Mouse (Mus musculus) MEL (cell line): ENCODE data around the gene Gchfr. TPM values are rescaled to one million over a fixed set of nuclear protein-coding genes. Genes with fewer than 3 reads are reported as not detected.

Source experiments
- DNase-seq: peaks from one replicate; pipeline ENCODE4 v3.0.0; 2011; ENCODE audit warnings: low read depth, low spot score
- H3K27ac ChIP-seq: 2 replicates; pipeline ENCODE4 v1.5.1; 2012; ENCODE audit warnings: low read depth, mild to moderate bottlenecking, control low read depth, low read length, moderate library complexity; ENCODE audit not compliant: control insufficient read depth
- H3K27me3 ChIP-seq, 2 experiments: fragments of 150-350 bp in 1 of 2; sonication (generic) in 1 of 2; 2 replicates each; pipeline ENCODE4 v1.6.1; 2012; ENCODE audit warnings: low read length in 2 of 2, mild to moderate bottlenecking in 2 of 2, improper control_type of control experiment in 1 of 2, moderate library complexity in 1 of 2; ENCODE audit not compliant: insufficient read depth in 2 of 2, control insufficient read depth in 1 of 2
- H3K36me3 ChIP-seq, 2 experiments: 2 replicates each; pipeline ENCODE4 v1.6.1; 2012 to 2014; ENCODE audit warnings: low read length in 2 of 2, improper control_type of control experiment in 1 of 2, inconsistent platforms in 1 of 2, mild to moderate bottlenecking in 1 of 2; ENCODE audit not compliant: insufficient read depth in 2 of 2, control insufficient read depth in 1 of 2
- H3K4me1 ChIP-seq, 2 experiments: fragments of 150-350 bp in 1 of 2; sonication (generic) in 1 of 2; 2 replicates each; pipeline ENCODE4 v1.6.1; 2012; ENCODE audit warnings: low read length in 2 of 2, improper control_type of control experiment in 1 of 2, mild to moderate bottlenecking in 1 of 2; ENCODE audit not compliant: insufficient read depth in 2 of 2, control insufficient read depth in 1 of 2
- H3K4me3 ChIP-seq, 2 experiments: fragments of 150-350 bp in 1 of 2; sonication (generic) in 1 of 2; 2 replicates each; pipeline ENCODE4 v1.5.1; 2012; ENCODE audit warnings: low read depth in 2 of 2, low read length in 2 of 2, mild to moderate bottlenecking in 2 of 2, moderate library complexity in 2 of 2, control low read depth in 1 of 2, improper control_type of control experiment in 1 of 2; ENCODE audit not compliant: control insufficient read depth in 1 of 2, insufficient read depth in 1 of 2
- H3K79me2 ChIP-seq: 2 replicates; pipeline ENCODE4 v1.6.1; 2012; ENCODE audit warnings: mild to moderate bottlenecking, low read length, moderate library complexity; ENCODE audit not compliant: control insufficient read depth, poor library complexity, insufficient read depth
- H3K9ac ChIP-seq: 2 replicates; pipeline ENCODE4 v1.6.1; 2012; ENCODE audit warnings: low read depth, mild to moderate bottlenecking, control low read depth, low read length, moderate library complexity; ENCODE audit not compliant: control insufficient read depth, poor library complexity, severe bottlenecking
- H3K9me3 ChIP-seq: fragments of 150-350 bp; sonication (generic); replicated peaks from 2 replicates; pipeline ENCODE4 v1.6.1; 2012; ENCODE audit warnings: mild to moderate bottlenecking, low read length, improper control_type of control experiment, moderate library complexity; ENCODE audit not compliant: insufficient read depth
- CHD1 ChIP-seq: IDR thresholded peaks from 2 replicates; pipeline ENCODE4 v1.6.1; 2012; ENCODE audit warnings: low read depth, mild to moderate bottlenecking, inconsistent platforms, low read length, improper control_type of control experiment
- CHD2 ChIP-seq: IDR thresholded peaks from 2 replicates; pipeline ENCODE4 v1.6.1; 2011; ENCODE audit warnings: low read length, improper control_type of control experiment
- CTCF ChIP-seq, 3 experiments: IDR thresholded peaks in 2 of 3; conservative IDR thresholded peaks in 1 of 3; 2 replicates each; pipeline ENCODE4 v1.5.1; 2011 to 2012; ENCODE audit warnings: low read length in 3 of 3, low read depth in 2 of 3, mild to moderate bottlenecking in 2 of 3, improper control_type of control experiment in 1 of 3, inconsistent platforms in 1 of 3, mixed read lengths in 1 of 3, moderate library complexity in 1 of 3; ENCODE audit not compliant: control insufficient read depth in 1 of 3, insufficient read depth in 1 of 3, poor library complexity in 1 of 3, severe bottlenecking in 1 of 3
- E2F4 ChIP-seq: IDR thresholded peaks from 2 replicates; pipeline ENCODE4 v1.6.1; 2011; ENCODE audit warnings: low read depth, low read length, improper control_type of control experiment, borderline replicate concordance
- ELF1 ChIP-seq: IDR thresholded peaks from 2 replicates; pipeline ENCODE4 v1.6.1; 2014; ENCODE audit warnings: low read depth, mild to moderate bottlenecking, inconsistent platforms, low read length, improper control_type of control experiment, moderate library complexity
- EP300 ChIP-seq, 2 experiments: IDR thresholded peaks; 2 replicates each; pipeline ENCODE4 v1.6.1; 2011; ENCODE audit warnings: improper control_type of control experiment in 2 of 2, low read length in 2 of 2, low read depth in 1 of 2, mild to moderate bottlenecking in 1 of 2
- GABPA ChIP-seq: IDR thresholded peaks from 2 replicates; pipeline ENCODE4 v1.6.1; 2012; ENCODE audit warnings: low read depth, mild to moderate bottlenecking, inconsistent platforms, low read length, improper control_type of control experiment, moderate library complexity
- GATA1 ChIP-seq: IDR thresholded peaks from 2 replicates; pipeline ENCODE4 v1.6.1; 2011; ENCODE audit warnings: low read depth, low read length, improper control_type of control experiment
- HCFC1 ChIP-seq: IDR thresholded peaks from 2 replicates; pipeline ENCODE4 v1.6.1; 2012; ENCODE audit warnings: low read depth, mild to moderate bottlenecking, inconsistent platforms, low read length, improper control_type of control experiment, moderate library complexity
- JUND ChIP-seq: IDR thresholded peaks from 2 replicates; pipeline ENCODE4 v1.6.1; 2011; ENCODE audit warnings: low read depth, mild to moderate bottlenecking, improper control_type of control experiment, low read length
- MAFK ChIP-seq: IDR thresholded peaks from 2 replicates; pipeline ENCODE4 v1.6.1; 2011; ENCODE audit warnings: low read depth, mild to moderate bottlenecking, low read length, improper control_type of control experiment, borderline replicate concordance
- MAZ ChIP-seq: IDR thresholded peaks from 2 replicates; pipeline ENCODE4 v1.6.1; 2012; ENCODE audit warnings: low read depth, mild to moderate bottlenecking, inconsistent platforms, low read length, improper control_type of control experiment
- MXI1 ChIP-seq: IDR thresholded peaks from 2 replicates; pipeline ENCODE4 v1.6.1; 2011; ENCODE audit warnings: mild to moderate bottlenecking, low read depth, low read length, improper control_type of control experiment
- MYB ChIP-seq: IDR thresholded peaks from 2 replicates; pipeline ENCODE4 v1.6.1; 2011; ENCODE audit warnings: mild to moderate bottlenecking, low read depth, low read length, improper control_type of control experiment
- MYC ChIP-seq: IDR thresholded peaks from 2 replicates; pipeline ENCODE4 v1.6.1; 2011; ENCODE audit warnings: low read depth, mild to moderate bottlenecking, low read length, improper control_type of control experiment, moderate library complexity
- NELFE ChIP-seq: IDR thresholded peaks from 2 replicates; pipeline ENCODE4 v1.6.1; 2011; ENCODE audit warnings: low read depth, low read length, improper control_type of control experiment
- NRF1 ChIP-seq: IDR thresholded peaks from 2 replicates; pipeline ENCODE4 v1.6.1; 2014; ENCODE audit warnings: low read depth, mild to moderate bottlenecking, inconsistent platforms, low read length, improper control_type of control experiment, moderate library complexity; ENCODE audit not compliant: poor library complexity, insufficient read depth, severe bottlenecking
- POLR2AphosphoS2 ChIP-seq: IDR thresholded peaks from 2 replicates; pipeline ENCODE4 v1.6.1; 2011; ENCODE audit warnings: low read length, improper control_type of control experiment
- POLR2AphosphoS5 ChIP-seq: IDR thresholded peaks from 2 replicates; pipeline ENCODE4 v1.6.1; 2012; ENCODE audit warnings: low read depth, borderline replicate concordance, mild to moderate bottlenecking, inconsistent platforms, low read length, moderate library complexity, mixed read lengths
- RCOR1 ChIP-seq: IDR thresholded peaks from 2 replicates; pipeline ENCODE4 v1.6.1; 2012; ENCODE audit warnings: low read depth, mild to moderate bottlenecking, inconsistent platforms, low read length, improper control_type of control experiment
- SIN3A ChIP-seq: IDR thresholded peaks from 2 replicates; pipeline ENCODE4 v1.6.1; 2012; ENCODE audit warnings: low read length, improper control_type of control experiment, inconsistent platforms
- SMC3 ChIP-seq: IDR thresholded peaks from 2 replicates; pipeline ENCODE4 v1.6.1; 2011; ENCODE audit warnings: low read depth, low read length, improper control_type of control experiment
- TAL1 ChIP-seq: IDR thresholded peaks from 2 replicates; pipeline ENCODE4 v1.6.1; 2012; ENCODE audit warnings: mild to moderate bottlenecking, inconsistent platforms, low read length, moderate library complexity, mixed read lengths
- TCF12 ChIP-seq: IDR thresholded peaks from 2 replicates; pipeline ENCODE4 v1.6.1; 2014; ENCODE audit warnings: low read depth, mild to moderate bottlenecking, inconsistent platforms, low read length, improper control_type of control experiment, moderate library complexity
- ZC3H11A ChIP-seq: IDR thresholded peaks from 2 replicates; pipeline ENCODE4 v1.6.1; 2012; ENCODE audit warnings: low read depth, mild to moderate bottlenecking, inconsistent platforms, low read length, improper control_type of control experiment
- ZKSCAN1 ChIP-seq: IDR thresholded peaks from 2 replicates; pipeline ENCODE4 v1.6.1; 2012; ENCODE audit warnings: low read depth, mild to moderate bottlenecking, inconsistent platforms, low read length, improper control_type of control experiment, moderate library complexity
- ZMIZ1 ChIP-seq: IDR thresholded peaks from 2 replicates; pipeline ENCODE4 v1.6.1; 2012; ENCODE audit warnings: low read depth, mild to moderate bottlenecking, inconsistent platforms, low read length, improper control_type of control experiment, moderate library complexity
- ZNF384 ChIP-seq: IDR thresholded peaks from 2 replicates; pipeline ENCODE4 v1.6.1; 2012; ENCODE audit warnings: low read depth, mild to moderate bottlenecking, inconsistent platforms, low read length, improper control_type of control experiment
- polyA plus RNA-seq, 2 experiments: library from polyadenylated mRNA; stranded (reverse) in 1 of 2; unstranded in 1 of 2; fragments of >175 nt in 1 of 2; fragments of >200 nt in 1 of 2; gene quantifications; 2 replicates each; pipeline versions ENCODE4 v1.2.1 to v1.2.4; 2012; ENCODE audit warnings: low replicate concordance in 2 of 2, low read depth in 1 of 2; ENCODE audit not compliant: insufficient read length in 2 of 2, insufficient read depth in 1 of 2, missing spikeins in 1 of 2
- total RNA-seq: library from RNA; depleted of rRNA; stranded (reverse); fragments of 300-350 nt; gene quantifications from 2 replicates; pipeline ENCODE4 v1.2.3, GENCODE M21; 2012

The Gchfr gene
- total and polyA plus RNA-seq, 3 experiments: not detected

- Histone ChIP-seq H3K79me2 (peaks cover 9% of the 10 kb centered on the region), H3K4me1 (peaks cover 2 to 8% of the 10 kb centered on the region in 2 experiments; a peak in 3 of 4 replicates), H3K9ac (peak overlapping the region; percentile 85), H3K27me3 (no peaks in the 10 kb centered on the region), H3K36me3 (peaks cover 0 to 5% of the 10 kb centered on the region in 2 experiments; a peak in 2 of 4 replicates), H3K9me3 (no peaks in the 10 kb centered on the region), H3K4me3 (peak overlapping the region; percentile 80 to 94), H3K27ac (peak overlapping the region; percentile 91)
- DNase-seq: no peak
- TF ChIP-seq E2F4 (no peak), TAL1 (no peak), EP300 (IDR thresholded peaks at IDR 0.05; ENCODE audit: low read depth in 1 of 2, low read length in 2 of 2) (no peak), NRF1 (no peak), SIN3A (peak; percentile 26), MYC (no peak; the same call in 1 of the 2 replicates), RCOR1 (no peak), CTCF (IDR thresholded peaks at IDR 0.05 in 2 of 3, conservative IDR thresholded peaks at IDR 0.05 in 1 of 3; ENCODE audit: control insufficient read depth in 1 of 3, insufficient read depth in 1 of 3, low read depth in 2 of 3, low read length in 3 of 3, poor library complexity in 1 of 3, severe bottlenecking in 1 of 3) (no peak), GABPA (no peak), CHD1 (no peak), ZNF384 (0 out of 2 replicates have a peak, but pooled peaks have one; percentile 25), MYB (no peak), POLR2AphosphoS5 (no peak), POLR2AphosphoS2 (no peak), MAZ (0 out of 2 replicates have a peak, but pooled peaks have one; percentile 45), GATA1 (no peak)
Measured at GRCm38 (mm10) chr2:119207961-119208343, 40.4 kb downstream of the Gchfr start.

- peaks cover 0 to 5% of the 10 kb centered on the region in 2 experiments; a peak in 2 of 4 replicates for H3K36me3 ChIP-seq
- peak within 1 kb of the TSS; percentile 85 to 94 for H3K4me3 ChIP-seq
- no peaks in the 10 kb centered on the region for H3K9me3 ChIP-seq
- peak within 1 kb of the TSS; percentile 91 for H3K27ac ChIP-seq
- peaks cover 9% of the 10 kb centered on the region for H3K79me2 ChIP-seq
- peak within 1 kb of the TSS; percentile 86 for H3K9ac ChIP-seq
- peaks cover 2 to 8% of the 10 kb centered on the region in 2 experiments; a peak in 3 of 4 replicates for H3K4me1 ChIP-seq
- no peaks in the 10 kb centered on the region for H3K27me3 ChIP-seq
- peak; percentile 98 for DNase-seq
- TF ChIP-seq SMC3 (no peak), ZC3H11A (no peak), CHD2 (no peak), ZMIZ1 (peak; percentile 75; the same call in 1 of the 2 replicates), HCFC1 (peak; percentile 96), MYC (no peak; the same call in 1 of the 2 replicates), CHD1 (no peak), MXI1 (peak; percentile 69), MAFK (no peak), NELFE (peak; percentile 86), ZKSCAN1 (no peak), MYB (no peak), JUND (no peak), EP300 (IDR thresholded peaks at IDR 0.05; ENCODE audit: low read depth in 1 of 2, low read length in 2 of 2) (no peak), TCF12 (peak; percentile 35; the same call in 1 of the 2 replicates), NRF1 (peak; percentile 68), TAL1 (no peak), POLR2AphosphoS2 (peak; percentile 66), MAZ (peak; percentile 93; the same call in 1 of the 2 replicates), ELF1 (peak; percentile 85), POLR2AphosphoS5 (no peak)
Measured at GRCm38 (mm10) chr2:119208344-119209175, 41.0 kb downstream of the Gchfr start, which contains the start of the genes Zfyve19 and Dnajc17. Gene Zfyve19, plus strand, starts transcription at chr2:119208617. Gene Dnajc17, minus strand, starts transcription at chr2:119208795.
